In the genomic region with DNA sequence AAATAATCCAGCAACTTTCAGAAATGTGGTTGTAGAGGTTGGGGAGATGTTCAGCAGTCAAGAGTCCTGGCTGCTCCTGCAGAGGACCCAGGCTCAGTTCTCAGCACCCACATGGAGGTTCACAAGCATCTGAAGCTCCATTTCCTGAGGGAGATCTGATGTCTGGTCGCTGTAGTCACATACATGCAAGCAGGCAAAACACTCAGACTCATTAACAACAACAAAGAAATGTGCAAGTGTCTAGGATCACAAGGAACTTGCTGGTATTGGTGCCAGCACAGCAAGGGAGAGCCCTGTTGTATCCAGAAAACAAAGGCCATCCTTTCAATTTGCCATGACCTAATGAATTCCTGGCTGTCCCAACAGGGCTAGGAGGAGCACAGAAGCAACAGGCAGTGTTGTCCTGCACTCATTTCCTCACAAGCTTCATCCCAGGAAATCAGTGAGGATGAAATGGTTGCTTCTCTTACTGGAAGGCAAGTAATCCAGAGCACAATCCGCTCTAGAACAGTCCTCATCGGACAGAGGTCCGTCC, we compare ENCODE assay signal across 16 mouse cellular contexts. TPM values are rescaled to one million over a fixed set of nuclear protein-coding genes. Genes with fewer than 3 reads are reported as not detected.
DNase-seq lines count a peak whose midpoint lies in the region; ATAC-seq and TF ChIP-seq lines count a peak whose summit lies in the region.
"Had no signal": no experiment of that assay in that cellular context is flagged by ENCODE, and none has a peak within 500 bp of the region (broad histone marks: within the 10 kb centered on the region; RNA-seq: fewer than 3 reads in every experiment).

No protein-coding gene starts in this region.

- no peak for TF ChIP-seq POLR2A in heart, adult 2 months (IDR thresholded peaks at IDR 0.05; ENCODE audit: insufficient read depth, low read depth, low read length)

- no peaks in the 10 kb centered on the region for H3K36me3 ChIP-seq in heart, adult 2 months (ENCODE audit: control insufficient read depth, insufficient read depth, low read length)
- no peaks in the 10 kb centered on the region for H3K36me3 ChIP-seq in intestine, embryonic 16.5 days (ENCODE audit: control insufficient read depth, insufficient read depth, low read length)
- no peaks in the 10 kb centered on the region for H3K36me3 ChIP-seq in intestine, postnatal 0 days (ENCODE audit: control insufficient read depth, insufficient read depth)
- H3K36me3 ChIP-seq: lung, embryonic 15.5 days; midbrain, embryonic 12.5 days had no signal

- no peak for TF ChIP-seq CTCF in heart, adult 2 months (IDR thresholded peaks at IDR 0.05)
- no peak for TF ChIP-seq CTCF in intestine, postnatal 0 days (IDR thresholded peaks at IDR 0.05; ENCODE audit: low read depth)

- no peak overlapping the region for H3K4me2 ChIP-seq in intestine, embryonic 16.5 days (ENCODE audit: low read depth, low read length)
- H3K4me2 ChIP-seq in intestine, postnatal 0 days (replicated peaks; ENCODE audit: low read depth), result no peak overlapping the region
- H3K4me2 ChIP-seq: lung, embryonic 15.5 days; midbrain, embryonic 12.5 days had no signal

- H3K9ac ChIP-seq in heart, adult 2 months (ENCODE audit: low read depth, low read length), result no peak overlapping the region
- no peak overlapping the region for H3K9ac ChIP-seq in intestine, embryonic 16.5 days (ENCODE audit: low read depth, low read length)
- no peak overlapping the region for H3K9ac ChIP-seq in intestine, postnatal 0 days (ENCODE audit: low read depth, low read length)
- H3K9ac ChIP-seq: lung, embryonic 15.5 days; midbrain, embryonic 12.5 days had no signal

- no peak for TF ChIP-seq EP300 in heart, adult 2 months (IDR thresholded peaks at IDR 0.05; ENCODE audit: insufficient read depth, low read depth, low read length)

- intact Hi-C loops in heart, adult 2 months (cut with DNase I), result loop anchor here (5.0 kb wide), 1 partner anchor 84 kb away; no protein-coding TSS in a partner anchor

- H3K79me2 ChIP-seq in heart, adult 2 months (replicated peaks; ENCODE audit: control insufficient read depth, insufficient read depth, low read length), result peaks cover 3% of the 10 kb centered on the region; the same call in 1 of the 2 replicates

- 43% methylated on average over 4 of the region's 4 CpGs for WGBS in heart, adult 2 months
- 90% methylated on average over 4 of the region's 4 CpGs for WGBS in intestine, embryonic 16.5 days
- WGBS in intestine, postnatal 0 days, result 96% methylated on average over 4 of the region's 4 CpGs

- H3K4me1 ChIP-seq in heart, adult 2 months (ENCODE audit: control insufficient read depth, insufficient read depth, low read length), result peaks cover 11% of the 10 kb centered on the region
- H3K4me1 ChIP-seq in intestine, embryonic 16.5 days (ENCODE audit: control insufficient read depth, insufficient read depth, low read length), result peaks cover 10% of the 10 kb centered on the region; the same call in 1 of the 2 replicates
- no peaks in the 10 kb centered on the region for H3K4me1 ChIP-seq in intestine, postnatal 0 days (replicated peaks; ENCODE audit: control insufficient read depth, insufficient read depth, low read length)

- no peak for DNase-seq in heart, adult 2 months
- no peak for DNase-seq in heart, adult 8-10 months (ENCODE audit: low spot score)
- peak; percentile 22 for DNase-seq in retina, postnatal 1 day
- no peak for DNase-seq in retina, embryonic 14.5 days (ENCODE audit: low spot score)
- peak; percentile 44 for DNase-seq in telencephalon, adult 2 months (ENCODE audit: low read depth, low spot score)
- DNase-seq in spleen, postnatal 10 days (ENCODE audit: low spot score in 2 of 2), result no peak
- DNase-seq: cerebellum, postnatal 36 days; gastrocnemius, postnatal 36 days; kidney, adult 8-10 months; left cerebral cortex, postnatal 4 days; thymus, postnatal 4 days had no signal

- peak overlapping the region; percentile 45 for H3K27ac ChIP-seq in heart, adult 2 months
- 0 out of 2 replicates have a peak overlapping the region, but pooled peaks have one; percentile 12 for H3K27ac ChIP-seq in intestine, embryonic 16.5 days (ENCODE audit: low read length)
- H3K27ac ChIP-seq in intestine, postnatal 0 days (ENCODE audit: low read depth, low read length), result no peak overlapping the region; the same call in 1 of the 2 replicates
- H3K27ac ChIP-seq: lung, embryonic 15.5 days; midbrain, embryonic 12.5 days had no signal

- no peak for ATAC-seq in intestine, embryonic 16.5 days
- ATAC-seq in intestine, postnatal 0 days, result no peak
- ATAC-seq: forebrain, embryonic 16.5 days had no signal

- H3K4me3 ChIP-seq in heart, adult 2 months, result peak overlapping the region; percentile 21; the same call in 1 of the 2 replicates
- H3K4me3 ChIP-seq in intestine, embryonic 16.5 days (ENCODE audit: low read length), result no peak overlapping the region
- no peak overlapping the region for H3K4me3 ChIP-seq in intestine, postnatal 0 days (ENCODE audit: low read depth, low read length)
- H3K4me3 ChIP-seq: lung, embryonic 15.5 days; midbrain, embryonic 12.5 days had no signal

- no peaks in the 10 kb centered on the region for H3K27me3 ChIP-seq in heart, adult 2 months (ENCODE audit: control insufficient read depth, insufficient read depth, low read length)
- H3K27me3 ChIP-seq in intestine, embryonic 16.5 days (replicated peaks; ENCODE audit: control insufficient read depth, insufficient read depth, low read length), result no peaks in the 10 kb centered on the region
- no peaks in the 10 kb centered on the region for H3K27me3 ChIP-seq in intestine, postnatal 0 days (replicated peaks; ENCODE audit: control insufficient read depth, insufficient read depth, low read length)
- H3K27me3 ChIP-seq: lung, embryonic 15.5 days; midbrain, embryonic 12.5 days had no signal

- no peaks in the 10 kb centered on the region for H3K9me3 ChIP-seq in intestine, embryonic 16.5 days (ENCODE audit: control insufficient read depth, low read length)
- H3K9me3 ChIP-seq in intestine, postnatal 0 days (ENCODE audit: control insufficient read depth), result no peaks in the 10 kb centered on the region
- H3K9me3 ChIP-seq: lung, embryonic 15.5 days; midbrain, embryonic 12.5 days had no signal

RNA-seq across cellular contexts. Expression of a gene that starts 46.7 kb away (rescaled TPM):
- 10 to 100 TPM; 57.4 to 58.9 TPM for total RNA-seq in heart, adult 2 months (2021)
- polyA plus RNA-seq in heart, adult 2 months (2012; rRNA removed), result 19.8 and 30.4 TPM in 2 replicates
- total RNA-seq in heart, adult 8-10 months (2022), result 10 to 100 TPM; 55.5 to 64.9 (median 61.1) TPM
- 34.4 and 38.3 TPM in 2 replicates for polyA plus RNA-seq in intestine, embryonic 16.5 days (2015; fragmentation: Nextera tagmentation; extraction: Ambion mirVana)
- 25.3 and 27.0 TPM in 2 replicates for polyA plus RNA-seq in intestine, postnatal 0 days (2015; fragmentation: Nextera tagmentation; extraction: Ambion mirVana)

Comparison
In these comparisons a context has a peak if more than half of its experiments do, and no peak if none do; other contexts are left out.
1. DNase-seq: peak in retina, postnatal 1 day (single experiment) and telencephalon, adult 2 months (single experiment); none in heart, adult 2 months (0 of 2), heart, adult 8-10 months (single experiment), retina, embryonic 14.5 days (single experiment) and spleen, postnatal 10 days (0 of 2).